Mouse (Mus musculus): ENCODE results near the gene Olfr551. TPM values are rescaled to one million over a fixed set of nuclear protein-coding genes. Genes with fewer than 3 reads are reported as not detected.
A peak's percentile ranks its signal among the peaks of the same experiment; 100 is the strongest.
"Not testable (repeated sequence)": the region's sequence is repeated elsewhere in the genome, so short reads cannot be mapped to it uniquely, and the experiment has no call there.

The Olfr551 gene
- not detected in 2 replicates for polyA plus RNA-seq (2014; fragmentation: Nextera tagmentation; extraction: Ambion mirVana)

GRCm38 (mm10) chr7:102591786-102592185 is at the start of gene Olfr551:
Gene Olfr551, minus strand, starts transcription at chr7:102591886.
- no peak for ATAC-seq (ENCODE audit: insufficient read depth, low FRiP score, low TSS enrichment)
- Histone ChIP-seq H3K27ac (ENCODE audit: low read depth, low read length) (no peak within 1 kb of the TSS), H3K9me3 (ENCODE audit: control insufficient read depth, low read length) (no peaks in the 10 kb centered on the region), H3K4me1 (ENCODE audit: control insufficient read depth, insufficient read depth, low read length) (no peaks in the 10 kb centered on the region), H3K4me3 (ENCODE audit: low read depth, low read length) (no peak within 1 kb of the TSS), H3K27me3 (ENCODE audit: control insufficient read depth, insufficient read depth, low read length) (no peaks in the 10 kb centered on the region), H3K9ac (ENCODE audit: low read length) (no peak within 1 kb of the TSS), H3K4me2 (ENCODE audit: low read depth) (no peak within 1 kb of the TSS), H3K36me3 (ENCODE audit: control insufficient read depth, insufficient read depth, low read length) (no peaks in the 10 kb centered on the region)
- 93% methylated on average over 3 of the region's 3 CpGs for WGBS
- DNase-seq (ENCODE audit: low spot score) = no peak

DNA sequence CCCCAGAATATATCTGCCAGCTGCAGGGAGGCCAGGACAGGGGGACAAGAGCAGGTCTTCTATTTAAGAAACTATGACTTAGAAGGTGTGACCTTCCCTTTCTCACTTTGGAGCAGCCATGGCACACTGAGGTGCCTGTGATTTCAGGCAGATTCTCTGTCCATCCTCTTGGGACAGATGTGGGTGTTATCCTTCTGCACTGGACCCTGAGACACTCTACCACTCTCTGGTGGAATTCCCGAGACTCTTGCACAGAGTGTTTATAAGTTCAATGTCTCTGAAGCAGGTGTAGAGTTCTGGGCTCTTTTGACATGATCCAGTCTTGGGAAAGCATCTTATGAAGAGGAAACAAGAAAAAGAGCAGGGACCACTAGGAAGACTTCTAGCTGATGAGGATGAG is 46.4 kb upstream of the Olfr551 start, which contains the start of gene Olfr554:
TSS of gene Olfr554 (plus strand) at position 301 of the 400 bp plus-strand sequence.
- Histone ChIP-seq H3K4me3 (ENCODE audit: low read depth, low read length) (no peak within 1 kb of the TSS), H3K9me3 (ENCODE audit: control insufficient read depth, low read length) (no peaks in the 10 kb centered on the region), H3K27ac (ENCODE audit: low read depth, low read length) (no peak within 1 kb of the TSS), H3K9ac (ENCODE audit: low read length) (no peak within 1 kb of the TSS), H3K27me3 (ENCODE audit: control insufficient read depth, insufficient read depth, low read length) (no peaks in the 10 kb centered on the region), H3K4me1 (ENCODE audit: control insufficient read depth, insufficient read depth, low read length) (no peaks in the 10 kb centered on the region), H3K4me2 (ENCODE audit: low read depth) (no peak within 1 kb of the TSS), H3K36me3 (ENCODE audit: control insufficient read depth, insufficient read depth, low read length) (no peaks in the 10 kb centered on the region)
- 80% methylated on average over 1 of the region's 1 CpGs for WGBS
- ATAC-seq (ENCODE audit: insufficient read depth, low FRiP score, low TSS enrichment) (no peak), DNase-seq (ENCODE audit: low spot score) (no peak)

GRCm38 (mm10) chr7:102636665-102637064 is 45.0 kb upstream of the Olfr551 start:
- H3K27ac ChIP-seq (ENCODE audit: low read depth, low read length) = no peak overlapping the region
- no peaks in the 10 kb centered on the region for H3K27me3 ChIP-seq (ENCODE audit: control insufficient read depth, insufficient read depth, low read length)
- H3K4me2 ChIP-seq (ENCODE audit: low read depth) = no peak overlapping the region
- H3K36me3 ChIP-seq (ENCODE audit: control insufficient read depth, insufficient read depth, low read length) = no peaks in the 10 kb centered on the region
- no peak overlapping the region for H3K4me3 ChIP-seq (ENCODE audit: low read depth, low read length)
- no peaks in the 10 kb centered on the region for H3K9me3 ChIP-seq (ENCODE audit: control insufficient read depth, low read length)
- 32% methylated on average over 3 of the region's 3 CpGs for WGBS
- H3K9ac ChIP-seq (ENCODE audit: low read length) = no peak overlapping the region
- ATAC-seq (ENCODE audit: insufficient read depth, low FRiP score, low TSS enrichment) (no peak), DNase-seq (ENCODE audit: low spot score) (no peak)
- no peaks in the 10 kb centered on the region for H3K4me1 ChIP-seq (ENCODE audit: control insufficient read depth, insufficient read depth, low read length)

- not testable (repeated sequence) for H3K4me2 ChIP-seq (ENCODE audit: low read depth); H3K4me1 ChIP-seq (ENCODE audit: control insufficient read depth, insufficient read depth, low read length); H3K4me3 ChIP-seq (ENCODE audit: low read depth, low read length); H3K9me3 ChIP-seq (ENCODE audit: control insufficient read depth, low read length); H3K9ac ChIP-seq (ENCODE audit: low read length); H3K27ac ChIP-seq (ENCODE audit: low read depth, low read length); H3K36me3 ChIP-seq (ENCODE audit: control insufficient read depth, insufficient read depth, low read length); H3K27me3 ChIP-seq (ENCODE audit: control insufficient read depth, insufficient read depth, low read length); DNase-seq (ENCODE audit: low spot score); ATAC-seq (ENCODE audit: insufficient read depth, low FRiP score, low TSS enrichment)
- WGBS = 87% methylated on average over 15 of the region's 19 CpGs
Observed at GRCm38 (mm10) chr7:102620368-102620767, 28.7 kb upstream of the Olfr551 start.

DNA sequence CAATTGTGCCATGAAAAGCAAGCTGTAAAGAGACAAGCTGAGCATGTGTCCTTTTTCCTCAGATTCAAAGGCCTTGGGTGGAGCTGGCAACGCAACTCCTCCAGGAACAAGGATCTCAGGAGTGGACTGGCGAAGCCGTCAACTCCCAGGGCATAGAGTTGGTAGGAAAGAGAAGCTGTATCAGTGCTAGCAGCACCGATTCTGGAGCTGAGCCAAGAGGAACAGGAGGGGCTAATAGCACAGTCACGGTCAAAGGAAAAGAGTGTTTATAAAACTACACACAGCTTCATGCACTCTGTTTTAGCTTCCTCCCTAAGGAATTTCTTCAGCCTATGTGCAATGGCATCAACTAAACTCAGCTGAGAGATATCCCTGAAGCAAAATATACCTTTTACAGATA is 27.9 kb upstream of the Olfr551 start:
- ATAC-seq (ENCODE audit: insufficient read depth, low FRiP score, low TSS enrichment) (no peak), DNase-seq (ENCODE audit: low spot score) (peak; percentile 19)
- Histone ChIP-seq H3K4me2 (ENCODE audit: low read depth) (no peak overlapping the region), H3K27ac (ENCODE audit: low read depth, low read length) (no peak overlapping the region), H3K27me3 (ENCODE audit: control insufficient read depth, insufficient read depth, low read length) (no peaks in the 10 kb centered on the region), H3K36me3 (ENCODE audit: control insufficient read depth, insufficient read depth, low read length) (no peaks in the 10 kb centered on the region), H3K9ac (ENCODE audit: low read length) (no peak overlapping the region), H3K4me3 (ENCODE audit: low read depth, low read length) (no peak overlapping the region), H3K4me1 (ENCODE audit: control insufficient read depth, insufficient read depth, low read length) (no peaks in the 10 kb centered on the region), H3K9me3 (ENCODE audit: control insufficient read depth, low read length) (no peaks in the 10 kb centered on the region)
- WGBS = 73% methylated on average over 5 of the region's 5 CpGs

DNA sequence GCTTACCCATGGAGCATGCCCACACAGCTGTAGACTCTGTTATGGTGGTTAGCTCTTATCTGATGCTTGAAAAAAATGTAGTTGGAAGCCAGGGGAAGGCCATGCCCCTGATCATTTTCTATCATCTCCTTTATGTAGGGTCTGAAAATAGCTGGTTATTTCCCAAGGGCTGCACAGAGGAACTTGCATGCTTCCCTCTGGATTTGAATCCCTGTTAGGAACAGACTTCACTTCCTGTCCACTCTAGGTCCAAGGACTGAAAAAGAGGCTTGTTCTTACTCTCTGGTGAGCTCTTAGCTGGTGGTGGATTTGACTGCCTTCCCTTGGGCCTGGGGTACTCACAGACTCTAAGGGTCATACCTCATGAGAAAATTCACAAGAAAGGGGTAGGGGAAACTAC is 26.4 kb upstream of the Olfr551 start, which contains the start of gene Olfr553:
TSS of gene Olfr553 (minus strand) at position 101 of the 400 bp plus-strand sequence.
- Histone ChIP-seq H3K9ac (ENCODE audit: low read length) (no peak within 1 kb of the TSS), H3K27ac (ENCODE audit: low read depth, low read length) (no peak within 1 kb of the TSS), H3K36me3 (ENCODE audit: control insufficient read depth, insufficient read depth, low read length) (no peaks in the 10 kb centered on the region), H3K27me3 (ENCODE audit: control insufficient read depth, insufficient read depth, low read length) (no peaks in the 10 kb centered on the region), H3K9me3 (ENCODE audit: control insufficient read depth, low read length) (no peaks in the 10 kb centered on the region), H3K4me3 (ENCODE audit: low read depth, low read length) (no peak within 1 kb of the TSS), H3K4me1 (ENCODE audit: control insufficient read depth, insufficient read depth, low read length) (no peaks in the 10 kb centered on the region), H3K4me2 (ENCODE audit: low read depth) (no peak within 1 kb of the TSS)
- DNase-seq (ENCODE audit: low spot score) (no peak), ATAC-seq (ENCODE audit: insufficient read depth, low FRiP score, low TSS enrichment) (no peak)

- Histone ChIP-seq H3K4me3 (ENCODE audit: low read depth, low read length) (no peak within 1 kb of the TSS), H3K4me2 (ENCODE audit: low read depth) (no peak within 1 kb of the TSS), H3K27ac (ENCODE audit: low read depth, low read length) (no peak within 1 kb of the TSS), H3K9ac (ENCODE audit: low read length) (no peak within 1 kb of the TSS), H3K4me1 (ENCODE audit: control insufficient read depth, insufficient read depth, low read length) (no peaks in the 10 kb centered on the region), H3K36me3 (ENCODE audit: control insufficient read depth, insufficient read depth, low read length) (no peaks in the 10 kb centered on the region), H3K27me3 (ENCODE audit: control insufficient read depth, insufficient read depth, low read length) (no peaks in the 10 kb centered on the region), H3K9me3 (ENCODE audit: control insufficient read depth, low read length) (no peaks in the 10 kb centered on the region)
- no peak for DNase-seq (ENCODE audit: low spot score)
- no peak for ATAC-seq (ENCODE audit: insufficient read depth, low FRiP score, low TSS enrichment)
- WGBS = 85% methylated on average over 1 of the region's 1 CpGs
Observed at GRCm38 (mm10) chr7:102597378-102598031, 5.8 kb upstream of the Olfr551 start, which contains the start of gene Olfr552. Gene Olfr552, plus strand, starts transcription at chr7:102597770.

- Histone ChIP-seq H3K36me3 (ENCODE audit: control insufficient read depth, insufficient read depth, low read length) (no peaks in the 10 kb centered on the region), H3K4me1 (ENCODE audit: control insufficient read depth, insufficient read depth, low read length) (no peaks in the 10 kb centered on the region), H3K9ac (ENCODE audit: low read length) (no peak overlapping the region), H3K4me2 (ENCODE audit: low read depth) (no peak overlapping the region), H3K4me3 (ENCODE audit: low read depth, low read length) (no peak overlapping the region), H3K9me3 (ENCODE audit: control insufficient read depth, low read length) (no peaks in the 10 kb centered on the region), H3K27ac (ENCODE audit: low read depth, low read length) (no peak overlapping the region), H3K27me3 (ENCODE audit: control insufficient read depth, insufficient read depth, low read length) (no peaks in the 10 kb centered on the region)
- 74% methylated on average over 6 of the region's 6 CpGs for WGBS
- DNase-seq (ENCODE audit: low spot score) = no peak
- ATAC-seq (ENCODE audit: insufficient read depth, low FRiP score, low TSS enrichment) = no peak
Observed at GRCm38 (mm10) chr7:102575998-102576397, 15.7 kb downstream of the Olfr551 start.

- DNase-seq (ENCODE audit: low spot score) (no peak), ATAC-seq (ENCODE audit: insufficient read depth, low FRiP score, low TSS enrichment) (no peak)
- Histone ChIP-seq H3K4me1 (ENCODE audit: control insufficient read depth, insufficient read depth, low read length) (no peaks in the 10 kb centered on the region), H3K27ac (ENCODE audit: low read depth, low read length) (no peak overlapping the region), H3K27me3 (ENCODE audit: control insufficient read depth, insufficient read depth, low read length) (no peaks in the 10 kb centered on the region), H3K9me3 (ENCODE audit: control insufficient read depth, low read length) (no peaks in the 10 kb centered on the region), H3K4me3 (ENCODE audit: low read depth, low read length) (no peak overlapping the region), H3K36me3 (ENCODE audit: control insufficient read depth, insufficient read depth, low read length) (no peaks in the 10 kb centered on the region), H3K4me2 (ENCODE audit: low read depth) (no peak overlapping the region), H3K9ac (ENCODE audit: low read length) (no peak overlapping the region)
- WGBS = 84% methylated on average over 3 of the region's 3 CpGs
Observed at GRCm38 (mm10) chr7:102573174-102573830, 18.4 kb downstream of the Olfr551 start.

Data from neural tube, embryonic 11.5 days (tissue).